Mouse (Mus musculus): Measurements from ENCODE around the gene Cflar. TPM values are rescaled to one million over a fixed set of nuclear protein-coding genes. Genes with fewer than 3 reads are reported as not detected.

Cflar gene
- polyA plus RNA-seq, 1 experiment, result 5.3 TPM

GRCm38 (mm10) chr1:58769701-58770100 lies 58.4 kb downstream of the Cflar start:
- TF ChIP-seq GATA1 (IDR thresholded peaks at IDR 0.05; ENCODE audit: borderline replicate concordance, low read length), result no peak
- TF ChIP-seq FLI1 (IDR thresholded peaks at IDR 0.05; ENCODE audit: low read length), result no peak
- Histone ChIP-seq H3K27me3 (replicated peaks) (no peaks in the 10 kb centered on the region), H3K4me1 (peaks cover 24% of the 10 kb centered on the region), H3K4me3 (replicated peaks) (no peak overlapping the region), H3K36me3 (replicated peaks; ENCODE audit: low read length) (no peaks in the 10 kb centered on the region), H3K9me3 (no peaks in the 10 kb centered on the region)

GRCm38 (mm10) chr1:58770111-58770720 lies 58.9 kb downstream of the Cflar start:
- no peaks in the 10 kb centered on the region for H3K36me3 ChIP-seq (replicated peaks; ENCODE audit: low read length)
- H3K27me3 ChIP-seq (replicated peaks), result no peaks in the 10 kb centered on the region
- H3K4me3 ChIP-seq (replicated peaks), result peak overlapping the region; percentile 29
- TF ChIP-seq FLI1 (IDR thresholded peaks at IDR 0.05; ENCODE audit: low read length), result no peak
- TF ChIP-seq GATA1 (IDR thresholded peaks at IDR 0.05; ENCODE audit: borderline replicate concordance, low read length), result no peak
- no peaks in the 10 kb centered on the region for H3K9me3 ChIP-seq
- peaks cover 25% of the 10 kb centered on the region for H3K4me1 ChIP-seq

GRCm38 (mm10) chr1:58772084-58772483 lies 60.8 kb downstream of the Cflar start:
- Histone ChIP-seq H3K4me1 (peaks cover 22% of the 10 kb centered on the region), H3K4me3 (replicated peaks) (no peak overlapping the region), H3K27me3 (replicated peaks) (no peaks in the 10 kb centered on the region), H3K9me3 (no peaks in the 10 kb centered on the region), H3K36me3 (replicated peaks; ENCODE audit: low read length) (no peaks in the 10 kb centered on the region)
- no peak for TF ChIP-seq GATA1 (IDR thresholded peaks at IDR 0.05; ENCODE audit: borderline replicate concordance, low read length)

DNA sequence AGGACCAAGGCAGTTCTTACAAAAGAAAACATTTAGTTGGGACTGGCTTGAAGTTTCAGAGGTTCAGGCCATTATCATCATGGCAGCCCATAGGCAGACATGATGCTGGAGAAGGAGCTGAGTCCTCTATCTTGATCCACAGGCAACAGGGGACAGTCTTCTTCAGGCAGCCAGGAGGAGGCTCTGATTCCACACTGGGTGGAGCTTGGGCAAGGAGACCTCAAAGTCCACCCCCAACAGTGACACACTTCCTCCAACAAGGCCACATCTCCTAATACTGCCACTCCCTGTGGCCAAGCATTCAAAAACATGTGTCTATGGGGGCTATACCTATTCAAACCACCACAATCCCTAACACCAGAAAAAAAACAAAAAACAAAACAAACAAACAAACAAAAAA lies 62.0 kb downstream of the Cflar start:
- Histone ChIP-seq H3K4me1 (peaks cover 22% of the 10 kb centered on the region), H3K4me3 (replicated peaks) (no peak overlapping the region), H3K27me3 (replicated peaks) (no peaks in the 10 kb centered on the region), H3K36me3 (replicated peaks; ENCODE audit: low read length) (no peaks in the 10 kb centered on the region), H3K9me3 (no peaks in the 10 kb centered on the region)
- TF ChIP-seq GATA1 (IDR thresholded peaks at IDR 0.05; ENCODE audit: borderline replicate concordance, low read length) (no peak), FLI1 (IDR thresholded peaks at IDR 0.05; ENCODE audit: low read length) (no peak)

- no peak for TF ChIP-seq GATA1 (IDR thresholded peaks at IDR 0.05; ENCODE audit: borderline replicate concordance, low read length)
- TF ChIP-seq FLI1 (IDR thresholded peaks at IDR 0.05; ENCODE audit: low read length), result no peak
These were observed 62.6 kb downstream of the Cflar start for GRCm38 (mm10) chr1:58773905-58774304.

GRCm38 (mm10) chr1:58775361-58775760 lies 64.1 kb downstream of the Cflar start:
- Histone ChIP-seq H3K27me3 (replicated peaks) (no peaks in the 10 kb centered on the region), H3K4me1 (peaks cover 18% of the 10 kb centered on the region), H3K4me3 (replicated peaks) (no peak overlapping the region)

More at GRCm38 (mm10) chr1:58773905-58774304, 62.6 kb downstream of the Cflar start:
- H3K4me1 ChIP-seq, result peaks cover 22% of the 10 kb centered on the region
- H3K27me3 ChIP-seq (replicated peaks), result no peaks in the 10 kb centered on the region
- no peaks in the 10 kb centered on the region for H3K36me3 ChIP-seq (replicated peaks; ENCODE audit: low read length)
- H3K4me3 ChIP-seq (replicated peaks), result peak overlapping the region; percentile 44
- H3K9me3 ChIP-seq, result no peaks in the 10 kb centered on the region

GRCm38 (mm10) chr1:58777583-58777982 lies 66.3 kb downstream of the Cflar start:
- H3K4me3 ChIP-seq (replicated peaks), result no peak overlapping the region
- H3K4me1 ChIP-seq, result peaks cover 18% of the 10 kb centered on the region
- TF ChIP-seq FLI1 (IDR thresholded peaks at IDR 0.05; ENCODE audit: low read length) (no peak), GATA1 (IDR thresholded peaks at IDR 0.05; ENCODE audit: borderline replicate concordance, low read length) (no peak)
- H3K36me3 ChIP-seq (replicated peaks; ENCODE audit: low read length), result no peaks in the 10 kb centered on the region
- no peaks in the 10 kb centered on the region for H3K9me3 ChIP-seq
- H3K27me3 ChIP-seq (replicated peaks), result no peaks in the 10 kb centered on the region

More at GRCm38 (mm10) chr1:58775361-58775760, 64.1 kb downstream of the Cflar start:
- H3K9me3 ChIP-seq, result no peaks in the 10 kb centered on the region
- H3K36me3 ChIP-seq (replicated peaks; ENCODE audit: low read length), result no peaks in the 10 kb centered on the region
- TF ChIP-seq GATA1 (IDR thresholded peaks at IDR 0.05; ENCODE audit: borderline replicate concordance, low read length) (no peak), FLI1 (IDR thresholded peaks at IDR 0.05; ENCODE audit: low read length) (no peak)

- no peaks in the 10 kb centered on the region for H3K27me3 ChIP-seq (replicated peaks)
- peaks cover 16% of the 10 kb centered on the region for H3K4me1 ChIP-seq
- no peaks in the 10 kb centered on the region for H3K36me3 ChIP-seq (replicated peaks; ENCODE audit: low read length)
- H3K4me3 ChIP-seq (replicated peaks), result no peak overlapping the region
- no peak for TF ChIP-seq GATA1 (IDR thresholded peaks at IDR 0.05; ENCODE audit: borderline replicate concordance, low read length)
- H3K9me3 ChIP-seq, result no peaks in the 10 kb centered on the region
These were observed 66.9 kb downstream of the Cflar start for GRCm38 (mm10) chr1:58778226-58778625.

DNA sequence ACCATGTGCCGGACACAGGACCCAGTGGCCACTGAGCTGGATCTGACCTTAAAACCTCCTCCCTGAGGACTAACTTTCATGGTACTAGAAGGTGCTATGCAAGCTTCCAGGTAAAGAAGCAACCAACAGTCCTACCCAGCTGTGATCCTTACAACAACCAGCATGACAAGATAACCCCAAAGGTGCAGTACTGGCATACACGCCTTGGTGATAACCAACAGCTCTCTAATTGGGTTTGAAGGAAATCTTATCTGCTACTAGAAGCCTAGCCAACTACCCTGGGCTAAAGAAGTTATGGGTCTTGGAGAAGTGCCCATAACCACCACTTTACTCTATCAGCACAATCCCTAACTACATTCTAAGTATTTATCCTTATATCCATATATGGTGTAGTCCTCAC lies 75.0 kb downstream of the Cflar start:
- TF ChIP-seq FLI1 (IDR thresholded peaks at IDR 0.05; ENCODE audit: low read length) (no peak), GATA1 (IDR thresholded peaks at IDR 0.05; ENCODE audit: borderline replicate concordance, low read length) (no peak)
- H3K4me3 ChIP-seq (replicated peaks), result no peak overlapping the region
- H3K4me1 ChIP-seq, result peaks cover 4% of the 10 kb centered on the region; the same call in 1 of the 2 replicates
- H3K9me3 ChIP-seq, result no peaks in the 10 kb centered on the region
- no peaks in the 10 kb centered on the region for H3K36me3 ChIP-seq (replicated peaks; ENCODE audit: low read length)
- no peaks in the 10 kb centered on the region for H3K27me3 ChIP-seq (replicated peaks)

- TF ChIP-seq FLI1 (IDR thresholded peaks at IDR 0.05; ENCODE audit: low read length) (no peak), GATA1 (IDR thresholded peaks at IDR 0.05; ENCODE audit: borderline replicate concordance, low read length) (no peak)
- H3K36me3 ChIP-seq (replicated peaks; ENCODE audit: low read length), result no peaks in the 10 kb centered on the region
- peaks cover 4% of the 10 kb centered on the region; the same call in 1 of the 2 replicates for H3K4me1 ChIP-seq
- H3K27me3 ChIP-seq (replicated peaks), result no peaks in the 10 kb centered on the region
- H3K4me3 ChIP-seq (replicated peaks), result no peak overlapping the region
- no peaks in the 10 kb centered on the region for H3K9me3 ChIP-seq
These were observed 77.1 kb downstream of the Cflar start for GRCm38 (mm10) chr1:58788410-58788809.

Data from megakaryocyte, embryonic 14.5 days (primary cell).